Comparison of ENCODE assay signal across 9 mouse cellular contexts in genomic region chr4:124860446-124860845, GRCm38 (mm10). TPM values are rescaled to one million over a fixed set of nuclear protein-coding genes. Genes with fewer than 3 reads are reported as not detected.
DNase-seq lines count a peak whose midpoint lies in the region; ATAC-seq and TF ChIP-seq lines count a peak whose summit lies in the region.
"Had no signal": no experiment of that assay in that cellular context is flagged by ENCODE, and none has a peak within 500 bp of the region (broad histone marks: within the 10 kb centered on the region; RNA-seq: fewer than 3 reads in every experiment).

No protein-coding gene starts in this region.

- TF ChIP-seq EP300 in liver, embryonic 14.5 days (IDR thresholded peaks at IDR 0.05; ENCODE audit: low read depth) = no peak

- peaks cover 37% of the 10 kb centered on the region for H3K36me3 ChIP-seq in forebrain, embryonic 10.5 days (replicated peaks)
- H3K36me3 ChIP-seq in hindbrain, embryonic 15.5 days = peaks cover 32% of the 10 kb centered on the region
- no peaks in the 10 kb centered on the region for H3K36me3 ChIP-seq in liver, embryonic 14.5 days (replicated peaks; ENCODE audit: control insufficient read depth, insufficient read depth, low read depth)

- TF ChIP-seq CTCF in liver, embryonic 14.5 days (IDR thresholded peaks at IDR 0.05; ENCODE audit: low read depth) = no peak

- ATAC-seq in hindbrain, embryonic 15.5 days (ENCODE audit: low FRiP score, low read depth) = no peak
- ATAC-seq in liver, embryonic 14.5 days (ENCODE audit: insufficient read depth) = no peak
- no peak for ATAC-seq in erythroid progenitor cell, adult 5-6 weeks (replicated peaks; ENCODE audit: low FRiP score, poor library complexity, severe bottlenecking)

- peaks cover 26% of the 10 kb centered on the region for H3K4me1 ChIP-seq in forebrain, embryonic 10.5 days
- peaks cover 26% of the 10 kb centered on the region for H3K4me1 ChIP-seq in hindbrain, embryonic 15.5 days (replicated peaks)
- no peaks in the 10 kb centered on the region for H3K4me1 ChIP-seq in liver, embryonic 14.5 days (replicated peaks; ENCODE audit: control insufficient read depth in 2 of 2, insufficient read depth in 2 of 2, low read length in 1 of 2)

- peaks cover 34% of the 10 kb centered on the region for H3K27me3 ChIP-seq in forebrain, embryonic 10.5 days (ENCODE audit: poor library complexity, severe bottlenecking)
- no peaks in the 10 kb centered on the region for H3K27me3 ChIP-seq in hindbrain, embryonic 15.5 days
- peaks cover 34% of the 10 kb centered on the region for H3K27me3 ChIP-seq in liver, embryonic 14.5 days (ENCODE audit: control insufficient read depth, insufficient read depth, low read length)

- H3K27ac ChIP-seq in forebrain, embryonic 10.5 days = no peak overlapping the region
- H3K27ac ChIP-seq in hindbrain, embryonic 15.5 days (replicated peaks) = no peak overlapping the region
- no peak overlapping the region for H3K27ac ChIP-seq in liver, embryonic 14.5 days

- no peak overlapping the region for H3K4me3 ChIP-seq in forebrain, embryonic 10.5 days
- peak overlapping the region; percentile 83 for H3K4me3 ChIP-seq in hindbrain, embryonic 15.5 days
- no peak overlapping the region for H3K4me3 ChIP-seq in liver, embryonic 14.5 days (ENCODE audit: insufficient read depth in 1 of 2, low read depth in 2 of 2, low read length in 2 of 2)

- 17% methylated on average over 7 of the region's 7 CpGs for WGBS in forebrain, embryonic 10.5 days
- WGBS in hindbrain, embryonic 15.5 days = 18% methylated on average over 7 of the region's 7 CpGs
- 9% methylated on average over 7 of the region's 7 CpGs for WGBS in liver, embryonic 14.5 days (ENCODE audit: insufficient replicate concordance)

- peak; percentile 30 for DNase-seq in cerebellum, adult 9-11 months
- no peak for DNase-seq in cerebellum, adult 11 months
- peak; percentile 68 for DNase-seq in R1 (ENCODE audit: low read depth, low spot score)
- DNase-seq in forebrain, embryonic 10.5 days (ENCODE audit: extremely low spot score, low spot score) = peak; percentile 73
- peak; percentile 34 to 46 (median 38) for DNase-seq in liver, embryonic 14.5 days (ENCODE audit: low read depth in 3 of 3, low spot score in 3 of 3)
- peak; percentile 83 for DNase-seq in neural tube, embryonic 10.5 days (ENCODE audit: extremely low spot score, low spot score)

- peak overlapping the region; percentile 93 for H3K4me2 ChIP-seq in hindbrain, embryonic 15.5 days
- H3K4me2 ChIP-seq in liver, embryonic 14.5 days (ENCODE audit: low read depth) = no peak overlapping the region

- no peaks in the 10 kb centered on the region for H3K9me3 ChIP-seq in forebrain, embryonic 10.5 days
- no peaks in the 10 kb centered on the region for H3K9me3 ChIP-seq in hindbrain, embryonic 15.5 days
- H3K9me3 ChIP-seq in liver, embryonic 14.5 days (ENCODE audit: control insufficient read depth, low read length) = no peaks in the 10 kb centered on the region

- peak overlapping the region; percentile 83 for H3K9ac ChIP-seq in hindbrain, embryonic 15.5 days
- H3K9ac ChIP-seq in liver, embryonic 14.5 days (replicated peaks) = no peak overlapping the region

RNA-seq across cellular contexts. Expression of gene Maneal, which starts 1.5 kb away (rescaled TPM):
- polyA plus RNA-seq in forebrain, embryonic 10.5 days (2016; fragmentation: Nextera tagmentation; extraction: Ambion mirVana) = 2.3 and 2.6 TPM in 2 replicates
- polyA plus RNA-seq in hindbrain, embryonic 15.5 days (2015; fragmentation: Nextera tagmentation; extraction: Ambion mirVana) = 15.9 and 16.0 TPM in 2 replicates
- 0.06 and 0.08 TPM in 2 replicates for polyA plus RNA-seq in liver, embryonic 14.5 days (2012; rRNA removed)
- polyA plus RNA-seq in liver, embryonic 14.5 days (2014; fragmentation: Nextera tagmentation; extraction: Ambion mirVana) = 0.06 TPM in 1 of 2 replicates, not detected in the other
- not detected in 2 replicates for total RNA-seq in erythroid progenitor cell, adult 5-6 weeks (2015; ENCODE audit: low replicate concordance)
- total RNA-seq in erythroid progenitor cell, adult 5-6 weeks (2017; ENCODE audit: low replicate concordance) = not detected in 2 replicates

RNA-seq across cellular contexts. Expression of gene 1110065P20Rik, which starts 9.4 kb away (rescaled TPM):
- 39.3 and 42.9 TPM in 2 replicates for polyA plus RNA-seq in forebrain, embryonic 10.5 days (2016; fragmentation: Nextera tagmentation; extraction: Ambion mirVana)
- polyA plus RNA-seq in hindbrain, embryonic 15.5 days (2015; fragmentation: Nextera tagmentation; extraction: Ambion mirVana) = 98.8 and 103 TPM in 2 replicates
- polyA plus RNA-seq in liver, embryonic 14.5 days (2012; rRNA removed) = 10.6 and 11.9 TPM in 2 replicates
- 15.2 and 15.4 TPM in 2 replicates for polyA plus RNA-seq in liver, embryonic 14.5 days (2014; fragmentation: Nextera tagmentation; extraction: Ambion mirVana)
- total RNA-seq in erythroid progenitor cell, adult 5-6 weeks (2015; ENCODE audit: low replicate concordance) = 2.9 and 4.2 TPM in 2 replicates
- 1.2 TPM in 1 of 2 replicates, not detected in the other for total RNA-seq in erythroid progenitor cell, adult 5-6 weeks (2017; ENCODE audit: low replicate concordance)

RNA-seq across cellular contexts. Expression of gene Yrdc, which starts 10.0 kb away (rescaled TPM):
- polyA plus RNA-seq in forebrain, embryonic 10.5 days (2016; fragmentation: Nextera tagmentation; extraction: Ambion mirVana) = 43.1 and 44.1 TPM in 2 replicates
- polyA plus RNA-seq in hindbrain, embryonic 15.5 days (2015; fragmentation: Nextera tagmentation; extraction: Ambion mirVana) = 46.3 and 50.4 TPM in 2 replicates
- 19.0 and 20.9 TPM in 2 replicates for polyA plus RNA-seq in liver, embryonic 14.5 days (2012; rRNA removed)
- polyA plus RNA-seq in liver, embryonic 14.5 days (2014; fragmentation: Nextera tagmentation; extraction: Ambion mirVana) = 21.7 and 21.9 TPM in 2 replicates
- total RNA-seq in erythroid progenitor cell, adult 5-6 weeks (2015; ENCODE audit: low replicate concordance) = 4.2 and 46.1 TPM in 2 replicates
- 13.9 and 19.4 TPM in 2 replicates for total RNA-seq in erythroid progenitor cell, adult 5-6 weeks (2017; ENCODE audit: low replicate concordance)

RNA-seq across cellular contexts. Expression of gene Epha10, which starts 20.3 kb away (rescaled TPM):
- polyA plus RNA-seq in forebrain, embryonic 10.5 days (2016; fragmentation: Nextera tagmentation; extraction: Ambion mirVana) = 1.1 and 1.3 TPM in 2 replicates
- polyA plus RNA-seq in hindbrain, embryonic 15.5 days (2015; fragmentation: Nextera tagmentation; extraction: Ambion mirVana) = 12.8 and 13.5 TPM in 2 replicates
- not detected in 2 replicates for polyA plus RNA-seq in liver, embryonic 14.5 days (2012; rRNA removed)
- polyA plus RNA-seq in liver, embryonic 14.5 days (2014; fragmentation: Nextera tagmentation; extraction: Ambion mirVana) = not detected in 2 replicates
- total RNA-seq in erythroid progenitor cell, adult 5-6 weeks (2015; ENCODE audit: low replicate concordance) = not detected in 2 replicates
- 0.13 TPM in 1 of 2 replicates, not detected in the other for total RNA-seq in erythroid progenitor cell, adult 5-6 weeks (2017; ENCODE audit: low replicate concordance)
- polyA plus RNA-seq: heart, embryonic 14.5 days had no signal

RNA-seq across cellular contexts. Expression of gene Mtf1, which starts 58.5 kb away (rescaled TPM):
- polyA plus RNA-seq in forebrain, embryonic 10.5 days (2016; fragmentation: Nextera tagmentation; extraction: Ambion mirVana) = 20.4 and 22.3 TPM in 2 replicates
- 11.1 and 11.6 TPM in 2 replicates for polyA plus RNA-seq in hindbrain, embryonic 15.5 days (2015; fragmentation: Nextera tagmentation; extraction: Ambion mirVana)
- 4.3 and 7.1 TPM in 2 replicates for polyA plus RNA-seq in liver, embryonic 14.5 days (2012; rRNA removed)
- 10.9 and 15.2 TPM in 2 replicates for polyA plus RNA-seq in liver, embryonic 14.5 days (2014; fragmentation: Nextera tagmentation; extraction: Ambion mirVana)
- 8.6 and 21.4 TPM in 2 replicates for total RNA-seq in erythroid progenitor cell, adult 5-6 weeks (2015; ENCODE audit: low replicate concordance)
- 7.0 and 25.2 TPM in 2 replicates for total RNA-seq in erythroid progenitor cell, adult 5-6 weeks (2017; ENCODE audit: low replicate concordance)
